Mouse (Mus musculus) lung, postnatal 36 days (tissue): ENCODE measurements at regions not wholly inside any gene's neighbourhood (a gene's known extent, or its start where the extent isn't known, plus 50 kb on each side); places are given as distances from the start of the nearest gene placed in this dataset.

Experiments used
- DNase-seq: peaks from one replicate; pipeline ENCODE4 v3.0.0; 2022; ENCODE audit warnings: mixed read lengths

- DNase-seq, result no peak
These were observed 248.4 kb upstream of the Sdk2 start for GRCm38 (mm10) chr11:114315274-114315673.

GRCm38 (mm10) chr11:114313652-114314051 is 246.8 kb upstream of the Sdk2 start:
- no peak for DNase-seq

DNA sequence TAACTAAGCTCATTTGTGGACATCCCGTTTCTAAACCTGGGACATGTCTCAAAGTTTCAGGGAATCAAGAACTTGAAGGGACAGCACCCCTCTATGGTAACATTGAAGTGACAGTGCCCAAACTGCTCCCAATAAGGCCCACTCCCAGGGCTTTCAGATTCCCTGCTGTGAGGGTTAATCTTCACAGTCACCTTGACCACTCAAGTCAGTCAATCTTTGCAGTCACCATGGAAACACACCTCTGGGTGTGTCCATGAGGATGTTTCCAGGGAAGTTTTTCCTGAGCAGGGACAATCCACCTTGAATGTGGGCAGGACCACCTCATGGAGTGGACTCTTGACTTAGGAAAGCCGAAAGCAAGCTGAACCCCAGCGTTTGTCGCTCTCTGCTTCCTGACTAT is 244.8 kb upstream of the Sdk2 start:
- DNase-seq, result no peak

DNA sequence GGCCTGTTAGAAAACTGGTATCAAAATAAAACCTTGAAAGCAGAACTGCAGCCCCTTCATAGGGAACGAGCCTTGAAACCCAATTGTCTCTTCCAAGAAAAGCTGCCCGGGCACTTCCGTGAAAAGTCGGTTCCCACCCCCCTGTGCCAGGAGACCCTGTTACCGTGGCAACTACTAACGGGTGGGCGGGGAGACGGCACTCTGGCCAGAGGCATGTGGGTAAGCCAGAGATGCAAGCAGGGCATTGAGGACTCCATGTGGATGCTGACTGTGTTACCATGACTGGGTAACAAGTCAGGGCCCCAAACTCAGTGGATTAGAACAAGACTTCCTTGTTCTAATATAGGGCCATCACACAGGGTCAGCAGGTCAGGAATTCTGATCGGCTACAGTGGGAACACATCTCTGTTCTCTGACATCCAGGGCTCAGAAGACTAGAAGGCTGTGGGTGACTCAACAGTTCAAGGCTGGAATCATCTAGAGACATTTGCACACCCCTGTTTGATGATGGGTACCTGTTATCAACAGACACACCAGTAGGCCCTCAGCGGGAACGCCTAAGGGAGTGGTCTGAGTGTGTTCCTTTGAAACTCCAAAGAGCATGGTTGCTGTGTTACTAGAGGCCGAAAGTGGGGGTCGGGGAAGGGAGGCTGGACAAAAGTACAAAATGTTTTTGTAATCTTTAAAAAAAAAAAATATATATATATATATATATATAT is 236.9 kb upstream of the Sdk2 start:
- no peak for DNase-seq

GRCm38 (mm10) chr11:114300611-114301319 is 233.9 kb upstream of the Sdk2 start:
- DNase-seq, result no peak

DNA sequence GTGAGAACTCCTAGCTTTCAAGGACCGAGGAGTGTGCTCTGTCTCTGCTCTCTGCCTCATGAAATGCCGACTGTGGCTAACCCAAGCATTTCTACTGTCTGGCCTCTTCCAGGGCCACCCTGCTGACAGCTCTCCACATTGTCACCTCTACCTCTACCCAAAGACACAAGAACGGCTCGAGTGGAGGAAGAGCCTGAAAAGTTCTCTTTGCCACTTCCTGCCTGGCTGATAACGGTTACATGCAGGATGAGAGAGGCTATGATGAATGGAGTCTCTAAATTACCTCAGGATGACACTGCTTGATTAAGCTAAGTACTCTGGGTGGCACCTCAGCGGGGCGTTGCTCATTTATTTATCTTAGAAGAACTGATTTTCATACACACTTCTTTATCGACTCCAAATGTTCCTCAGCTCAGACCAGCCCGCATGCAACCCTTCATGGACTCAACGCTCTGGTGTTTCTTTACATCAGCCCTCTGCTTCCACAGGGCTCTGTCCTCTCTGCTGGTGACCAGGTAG is 230.0 kb upstream of the Sdk2 start:
- no peak for DNase-seq

DNA sequence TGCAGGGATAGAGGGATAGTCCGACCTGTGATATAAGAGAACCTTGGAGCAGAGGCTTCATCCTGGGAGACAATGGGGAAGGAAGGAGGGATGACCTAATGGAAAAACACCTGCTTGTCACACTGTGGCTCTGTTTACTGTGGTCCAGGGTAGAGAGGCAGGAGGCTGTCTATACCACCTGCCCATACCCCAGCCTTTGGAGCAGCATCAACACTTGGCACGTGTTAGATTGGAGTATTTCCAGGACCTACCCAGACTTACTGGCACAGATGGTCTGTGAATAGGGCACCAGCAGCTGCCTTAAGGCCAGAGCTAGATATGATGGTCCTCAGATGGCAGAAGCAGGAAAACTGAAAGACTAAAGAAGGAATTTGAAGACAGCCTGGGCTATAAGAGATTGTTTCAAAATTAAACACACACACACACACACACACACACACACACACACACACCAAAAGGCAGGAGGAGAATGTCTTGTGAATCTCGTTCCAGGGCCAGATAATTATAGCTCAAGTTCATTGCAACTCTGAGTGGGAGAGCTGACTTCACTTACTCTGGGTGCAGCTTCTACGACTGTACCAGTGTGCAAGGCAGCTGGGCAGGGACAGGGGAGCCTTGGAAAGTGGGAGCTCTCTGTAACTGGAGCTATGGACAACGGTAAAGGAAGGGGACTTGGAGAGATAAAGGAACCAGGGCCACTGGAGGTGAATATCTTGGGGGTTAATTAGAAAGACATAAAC is 227.8 kb upstream of the Sdk2 start:
- no peak for DNase-seq

DNA sequence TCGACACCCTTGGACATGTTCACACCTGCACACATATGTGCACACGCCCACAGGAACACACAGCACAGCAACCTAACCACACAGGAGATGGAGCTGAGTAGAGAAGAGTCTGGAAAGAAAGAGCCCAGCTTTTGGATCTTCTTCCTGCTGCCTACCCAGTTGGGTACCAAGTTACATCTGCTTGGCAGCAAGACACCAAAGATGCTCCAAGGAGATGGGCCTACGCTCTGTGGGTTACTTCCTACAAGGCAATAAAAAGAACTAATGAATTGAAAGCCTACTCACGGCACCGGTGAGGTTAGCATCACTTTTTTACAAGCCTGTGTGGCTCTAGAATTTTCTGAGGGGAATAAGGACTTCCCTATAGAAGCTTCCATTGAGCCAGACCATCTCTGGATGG is 224.4 kb upstream of the Sdk2 start:
- DNase-seq, result no peak

- no peak for DNase-seq
These were observed 223.1 kb upstream of the Sdk2 start for GRCm38 (mm10) chr11:114289946-114290345.

GRCm38 (mm10) chr11:114284820-114285666 is 218.2 kb upstream of the Sdk2 start:
- no peak for DNase-seq

GRCm38 (mm10) chr11:114283208-114283607 is 216.4 kb upstream of the Sdk2 start:
- peak; percentile 52 for DNase-seq

DNA sequence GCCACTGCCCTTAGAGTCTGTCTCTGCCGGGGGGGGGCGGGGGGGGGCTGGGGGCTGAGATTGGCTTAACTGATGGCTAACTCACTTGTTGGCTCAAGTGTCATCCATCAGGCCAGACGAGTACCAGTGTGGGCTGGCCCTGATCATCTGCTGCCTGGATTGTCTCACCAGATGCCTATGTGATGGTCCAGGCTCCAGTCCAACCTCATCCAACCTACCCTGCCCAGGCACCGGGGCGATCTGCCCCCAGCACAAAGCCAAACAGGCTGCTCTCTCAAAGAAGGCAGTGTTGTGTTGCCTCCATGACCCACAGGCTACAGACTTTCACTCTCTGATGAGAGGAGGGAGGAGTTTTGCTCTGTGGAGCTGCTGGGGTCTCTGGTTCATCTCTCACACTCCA is 215.7 kb upstream of the Sdk2 start:
- no peak for DNase-seq

DNA sequence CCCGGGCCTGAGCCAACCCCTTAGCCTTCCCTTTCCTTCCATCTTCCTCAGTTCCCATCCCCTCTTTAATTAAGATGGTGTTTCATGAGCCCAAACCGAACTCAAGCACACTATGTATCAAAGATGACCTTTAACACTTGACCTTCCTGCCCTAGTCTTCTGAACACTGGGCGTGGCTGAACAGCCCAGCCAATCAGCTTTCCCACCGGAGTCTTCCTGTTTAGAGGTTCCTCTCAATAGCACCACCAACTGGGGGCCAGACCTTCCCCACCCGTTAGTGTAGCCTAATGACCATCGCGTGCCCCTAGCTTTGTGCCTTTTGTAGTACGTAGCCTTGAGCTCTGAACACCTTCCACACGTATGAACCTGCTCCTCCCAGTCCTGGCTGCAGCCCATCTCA is 215.0 kb upstream of the Sdk2 start:
- DNase-seq, result no peak

DNA sequence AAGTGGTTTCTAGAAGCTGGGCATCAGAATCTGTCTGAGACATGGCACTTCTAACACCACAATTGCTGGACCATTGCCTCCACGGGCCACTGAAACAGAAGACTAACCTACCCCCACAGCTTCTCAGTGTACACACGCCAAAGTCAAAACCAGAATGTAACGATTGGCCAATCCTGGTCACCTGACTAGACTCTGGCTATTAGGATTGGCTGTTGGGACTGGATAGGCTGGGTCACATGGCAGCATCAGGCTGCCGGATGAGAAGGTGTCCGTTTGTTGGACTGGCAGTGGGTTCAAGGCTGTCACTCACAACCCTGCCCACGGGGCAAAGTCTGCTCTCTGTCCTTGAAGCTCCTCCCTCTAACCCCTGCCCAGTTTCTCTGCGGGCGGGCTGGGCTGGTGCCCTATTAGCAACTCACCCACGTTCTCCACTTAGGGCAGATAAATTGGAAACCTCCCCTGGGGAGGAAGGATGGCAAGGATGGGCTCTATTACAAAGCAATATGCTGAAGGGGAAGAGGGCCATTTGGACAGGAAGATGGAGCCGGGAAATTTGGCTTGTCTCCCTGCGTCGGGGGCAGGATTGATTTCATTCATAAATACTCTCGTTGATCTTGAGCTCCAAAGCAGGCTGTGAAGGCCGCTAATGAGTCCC is 214.3 kb upstream of the Sdk2 start:
- DNase-seq, result no peak

GRCm38 (mm10) chr11:114277513-114278304 is 210.9 kb upstream of the Sdk2 start:
- peak; percentile 10 for DNase-seq

GRCm38 (mm10) chr11:114270358-114271072 is 203.7 kb upstream of the Sdk2 start:
- no peak for DNase-seq

DNA sequence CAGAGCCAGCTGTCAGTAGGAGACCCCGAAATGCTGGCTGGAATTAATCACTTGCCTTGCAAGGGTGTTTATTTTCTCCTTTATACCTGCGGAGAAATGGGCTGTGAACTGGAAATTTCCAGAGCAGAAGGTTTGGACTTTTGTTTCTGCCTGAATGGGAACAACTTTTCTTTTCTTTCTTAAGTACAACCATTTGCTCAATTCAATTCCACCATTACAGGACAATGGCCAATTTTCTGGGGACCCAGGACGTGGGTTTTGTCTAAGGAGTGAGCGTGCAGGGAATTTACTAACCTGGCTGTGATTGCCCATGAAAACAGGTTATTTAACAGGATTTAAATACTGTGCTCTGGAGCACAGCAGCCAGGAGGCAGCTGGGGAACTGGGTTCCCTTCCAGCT is 195.1 kb upstream of the Sdk2 start:
- no peak for DNase-seq

- no peak for DNase-seq
These were observed 191.4 kb upstream of the Sdk2 start for GRCm38 (mm10) chr11:114258218-114258617.

DNA sequence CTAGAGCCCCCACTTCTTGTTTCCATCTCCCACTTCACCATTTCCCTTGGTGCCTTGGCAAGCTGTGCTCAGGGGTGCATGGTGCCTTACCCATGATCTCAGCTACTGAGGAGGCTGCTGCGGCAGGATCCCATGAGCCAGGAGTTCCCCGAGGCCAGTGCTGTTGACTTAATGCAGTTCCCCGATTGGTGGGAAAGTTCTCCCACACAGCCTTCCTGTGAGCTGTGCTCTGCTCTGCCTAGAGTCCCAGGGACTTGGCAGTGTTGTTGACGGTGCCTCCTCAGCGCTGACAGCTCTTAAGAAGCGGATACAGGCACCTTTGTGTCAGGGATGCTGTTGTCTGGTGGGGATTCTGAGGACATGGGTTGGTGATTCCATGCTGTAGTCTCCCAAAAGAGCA is 190.9 kb upstream of the Sdk2 start:
- DNase-seq, result no peak

DNA sequence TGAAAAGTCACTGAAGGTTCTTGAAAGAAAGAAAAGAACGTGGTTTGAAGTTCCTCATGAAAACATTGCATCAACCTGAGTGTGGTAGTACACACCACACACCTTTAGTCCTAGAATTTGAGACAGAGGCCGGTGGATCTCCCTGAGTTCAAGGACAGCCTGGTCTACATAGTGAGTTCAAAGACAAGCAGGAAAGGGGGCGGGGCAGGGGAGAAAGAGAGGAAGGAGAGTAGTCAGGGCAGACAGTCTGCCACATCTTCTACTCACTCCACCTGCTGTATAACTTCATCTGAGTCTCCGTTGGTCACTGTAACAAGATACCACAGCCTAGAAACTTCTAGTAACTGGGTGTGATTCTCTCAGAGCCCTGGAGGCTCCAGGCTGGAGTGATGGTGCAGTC is 190.2 kb upstream of the Sdk2 start:
- no peak for DNase-seq

- no peak for DNase-seq
These were observed 187.5 kb upstream of the Sdk2 start for GRCm38 (mm10) chr11:114254344-114254743.
